Mouse (Mus musculus) B cell, adult 2 months (primary cell): ENCODE results near the gene Mroh8.
"Not testable (repeated sequence)": the region's sequence is repeated elsewhere in the genome, so short reads cannot be mapped to it uniquely, and the experiment has no call there.

Experiments
- DNase-seq, 2 experiments: peaks; one replicate each; pipeline ENCODE4 v3.0.0; 2022

Gene Mroh8

DNA sequence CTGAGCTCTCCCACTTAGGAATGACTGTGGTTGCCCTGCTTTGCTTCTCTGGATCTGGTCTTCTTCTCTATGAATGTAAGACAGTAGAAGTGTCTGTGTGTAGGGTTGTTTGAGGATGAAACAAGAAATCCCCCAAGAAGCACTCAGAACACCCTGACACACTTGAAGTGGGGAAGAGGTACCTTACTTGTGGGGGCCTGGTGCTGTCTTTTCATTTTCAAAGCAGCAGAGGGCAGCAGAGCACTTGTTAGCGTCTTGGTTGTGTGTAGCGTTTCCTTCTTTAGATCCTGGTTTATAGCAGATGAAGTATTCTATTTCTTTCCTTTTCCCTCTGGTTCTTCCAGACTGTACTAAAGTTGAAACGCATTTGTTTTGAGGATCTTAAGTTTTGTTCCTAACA, 8.2 kb upstream of the Mroh8 start:
- DNase-seq: peak; percentile 42 to 43

DNA sequence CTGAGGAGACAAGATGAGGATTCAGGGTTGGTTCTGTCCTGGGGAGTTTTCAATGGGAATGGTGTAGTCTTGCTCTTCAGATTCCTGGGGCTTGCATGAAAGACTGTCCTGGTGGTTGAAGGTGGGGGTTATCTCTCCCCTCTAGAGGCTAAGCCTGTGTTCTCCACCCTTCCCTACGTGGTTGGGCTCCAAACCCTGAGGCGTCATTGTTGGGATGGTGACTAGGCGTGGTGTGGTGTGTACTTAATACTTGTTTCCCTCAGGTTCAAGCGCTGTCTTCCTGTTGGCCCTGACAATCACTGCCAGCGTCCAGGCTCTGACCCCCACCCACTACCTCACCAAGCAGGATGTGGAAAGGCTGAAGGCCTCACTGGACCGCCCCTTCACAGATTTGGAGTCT, 4.0 kb upstream of the Mroh8 start:
- DNase-seq: no peak

GRCm38 (mm10) chr2:157278717-157279415, 483 bp downstream of the Mroh8 start, which contains the start of gene Rpn2:
Rpn2 (plus strand) TSS chr2:157279017.
- DNase-seq: peak; percentile 94 to 95

DNA sequence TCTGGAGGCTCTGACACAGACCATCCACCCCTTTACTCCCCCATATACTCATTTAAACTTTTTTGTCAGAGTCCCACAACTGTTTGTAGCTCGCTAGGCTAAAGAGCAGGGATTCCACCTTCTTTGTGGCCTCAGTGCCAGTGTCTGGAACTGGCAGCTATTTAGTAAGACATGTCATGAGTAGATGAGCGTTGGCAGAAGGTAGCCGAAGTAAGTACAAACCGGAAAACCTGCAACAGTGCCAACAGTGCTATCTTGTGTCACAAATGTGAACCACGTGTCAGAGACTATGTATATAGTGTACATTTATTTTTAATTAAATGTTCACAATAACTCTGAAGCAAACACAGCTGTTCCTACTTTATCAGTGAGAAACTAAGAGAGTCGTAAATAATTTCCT, 15.5 kb downstream of the Mroh8 start:
- no peak for DNase-seq

GRCm38 (mm10) chr2:157263101-157263500, 16.2 kb downstream of the Mroh8 start:
- DNase-seq: no peak

DNA sequence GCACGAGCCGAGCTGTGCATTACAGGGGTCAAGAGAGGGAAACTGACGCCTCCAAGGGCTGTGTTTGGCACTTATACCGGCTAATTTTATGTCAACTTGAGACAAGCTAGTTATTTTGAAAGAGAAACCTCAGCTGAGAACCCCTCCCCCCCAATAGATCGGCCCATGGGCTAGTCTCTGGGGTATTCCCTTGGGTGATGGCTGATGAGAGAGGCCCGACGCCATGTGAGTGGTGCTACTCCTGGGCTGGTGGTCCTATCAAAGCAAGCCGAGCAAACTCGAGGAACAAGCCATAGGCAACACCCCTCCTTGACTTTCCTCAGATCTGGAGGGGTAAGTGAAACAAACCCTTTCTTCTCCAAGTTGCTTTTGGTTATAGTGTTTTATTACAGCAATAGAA, 16.8 kb downstream of the Mroh8 start:
- DNase-seq: no peak

DNA sequence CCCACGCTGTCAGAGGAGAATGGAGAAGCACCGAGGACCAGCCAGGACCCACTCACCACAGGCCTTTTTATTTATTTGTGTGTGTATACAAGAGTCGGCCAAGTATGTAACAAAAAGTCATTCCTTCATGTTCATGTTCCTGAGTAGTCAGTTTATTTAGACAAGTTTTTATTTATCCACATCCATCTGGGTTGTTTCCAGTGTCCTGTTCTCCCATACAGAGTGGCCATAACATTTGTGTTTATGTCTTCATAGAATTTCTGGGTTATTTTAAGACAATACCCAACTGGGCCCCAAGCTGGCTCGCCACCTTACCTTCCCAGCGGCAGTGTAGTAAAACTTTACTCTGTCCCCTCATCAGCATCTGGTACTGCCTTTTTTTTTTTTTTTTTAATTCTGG, 17.4 kb downstream of the Mroh8 start:
- DNase-seq: no peak

GRCm38 (mm10) chr2:157259720-157260119, 19.6 kb downstream of the Mroh8 start:
- peak; percentile 60 to 63 for DNase-seq

- no peak for DNase-seq
Observed at GRCm38 (mm10) chr2:157248111-157248510, 31.2 kb downstream of the Mroh8 start.

- no peak for DNase-seq
Observed at GRCm38 (mm10) chr2:157245603-157246002, 33.7 kb downstream of the Mroh8 start.

GRCm38 (mm10) chr2:157245001-157245400, 34.3 kb downstream of the Mroh8 start:
- DNase-seq: no peak

- no peak for DNase-seq
Observed at GRCm38 (mm10) chr2:157235946-157236345, 43.4 kb downstream of the Mroh8 start.

DNA sequence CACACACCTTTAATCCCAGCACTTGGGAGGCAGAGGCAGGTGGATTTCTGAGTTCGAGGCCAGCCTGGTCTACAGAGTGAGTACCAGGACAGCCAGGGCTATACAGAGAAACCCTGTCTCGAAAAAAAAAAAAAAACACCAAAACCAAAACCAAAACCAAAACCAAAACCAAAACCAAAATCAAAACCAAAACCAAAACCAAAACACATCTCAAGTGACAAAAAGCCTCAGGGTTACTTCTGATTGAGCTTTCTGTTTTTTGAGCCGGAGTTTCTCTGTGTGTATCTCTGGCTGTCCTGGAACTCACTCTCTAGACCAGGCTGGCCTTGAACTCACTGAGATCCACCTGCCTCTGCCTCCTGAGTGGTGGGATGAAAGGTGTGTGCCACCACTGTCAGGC, 57.4 kb downstream of the Mroh8 start:
- DNase-seq: not testable (repeated sequence)

DNA sequence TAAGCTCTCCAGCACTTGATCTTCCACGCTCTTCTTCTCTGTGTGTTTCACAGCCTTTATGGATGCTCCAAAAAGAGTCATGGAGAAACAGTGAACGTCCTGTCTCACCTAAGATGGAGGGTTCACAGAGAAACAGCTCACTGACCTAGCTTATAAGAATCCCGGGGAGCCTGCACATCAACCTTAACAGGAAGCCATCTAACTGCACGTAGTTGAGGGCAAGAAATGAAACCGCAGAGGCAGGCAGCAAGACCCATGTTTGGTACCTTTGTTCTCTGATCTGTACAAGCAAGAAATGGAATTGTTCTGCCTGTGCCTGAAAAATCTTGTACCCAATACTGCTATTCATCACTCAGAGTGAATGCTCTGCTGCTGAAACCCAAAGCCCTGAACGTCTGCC, 59.2 kb downstream of the Mroh8 start:
- DNase-seq: no peak

- DNase-seq: no peak
Observed at GRCm38 (mm10) chr2:157211731-157212130, 67.6 kb downstream of the Mroh8 start.

DNA sequence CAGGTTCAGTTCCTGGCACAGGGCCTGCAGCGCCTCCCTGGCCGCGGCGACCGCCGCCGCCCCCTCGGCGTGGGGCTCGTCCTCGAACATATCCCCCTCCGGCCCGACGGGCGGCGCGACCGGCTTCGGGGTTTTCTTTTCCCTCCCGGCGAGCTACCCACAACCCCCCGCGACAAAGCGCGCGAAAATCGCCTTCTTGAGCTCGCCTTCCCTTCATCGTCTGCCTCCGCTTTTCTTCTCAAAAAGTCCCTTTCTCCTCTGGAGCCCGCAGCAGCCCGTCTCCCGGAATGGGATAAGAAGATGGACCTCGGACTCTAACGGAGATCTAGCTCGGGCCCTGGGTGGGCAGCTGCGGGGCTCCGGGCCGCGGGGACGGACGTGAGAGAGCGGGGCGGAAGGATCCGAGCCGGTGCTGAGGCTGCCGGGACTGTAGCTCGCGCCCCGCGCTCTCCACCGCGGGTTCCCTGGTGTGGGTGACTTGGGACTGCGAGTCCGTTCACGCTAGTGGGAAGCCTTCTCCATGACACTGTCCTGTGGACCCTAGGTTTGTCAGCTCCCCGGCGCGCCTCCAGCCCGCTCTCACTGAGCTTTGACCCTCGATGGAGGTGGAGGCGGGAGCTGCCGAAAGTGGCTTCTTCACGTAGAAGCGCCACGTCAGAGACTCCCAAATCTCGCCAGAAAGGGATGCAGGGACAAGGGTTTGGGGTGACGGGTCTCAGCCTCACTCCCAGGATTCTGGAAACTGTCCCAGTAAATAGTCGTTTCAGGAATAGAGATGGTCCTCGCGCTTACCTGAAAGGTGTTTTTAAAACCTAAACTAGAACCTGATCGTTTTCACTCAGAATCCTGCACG, 74.8 kb downstream of the Mroh8 start, which contains the start of gene Rbl1:
Rbl1 (minus strand) TSS at position 169 of the 853 bp plus-strand sequence.
- peak; percentile 93 for DNase-seq

DNA sequence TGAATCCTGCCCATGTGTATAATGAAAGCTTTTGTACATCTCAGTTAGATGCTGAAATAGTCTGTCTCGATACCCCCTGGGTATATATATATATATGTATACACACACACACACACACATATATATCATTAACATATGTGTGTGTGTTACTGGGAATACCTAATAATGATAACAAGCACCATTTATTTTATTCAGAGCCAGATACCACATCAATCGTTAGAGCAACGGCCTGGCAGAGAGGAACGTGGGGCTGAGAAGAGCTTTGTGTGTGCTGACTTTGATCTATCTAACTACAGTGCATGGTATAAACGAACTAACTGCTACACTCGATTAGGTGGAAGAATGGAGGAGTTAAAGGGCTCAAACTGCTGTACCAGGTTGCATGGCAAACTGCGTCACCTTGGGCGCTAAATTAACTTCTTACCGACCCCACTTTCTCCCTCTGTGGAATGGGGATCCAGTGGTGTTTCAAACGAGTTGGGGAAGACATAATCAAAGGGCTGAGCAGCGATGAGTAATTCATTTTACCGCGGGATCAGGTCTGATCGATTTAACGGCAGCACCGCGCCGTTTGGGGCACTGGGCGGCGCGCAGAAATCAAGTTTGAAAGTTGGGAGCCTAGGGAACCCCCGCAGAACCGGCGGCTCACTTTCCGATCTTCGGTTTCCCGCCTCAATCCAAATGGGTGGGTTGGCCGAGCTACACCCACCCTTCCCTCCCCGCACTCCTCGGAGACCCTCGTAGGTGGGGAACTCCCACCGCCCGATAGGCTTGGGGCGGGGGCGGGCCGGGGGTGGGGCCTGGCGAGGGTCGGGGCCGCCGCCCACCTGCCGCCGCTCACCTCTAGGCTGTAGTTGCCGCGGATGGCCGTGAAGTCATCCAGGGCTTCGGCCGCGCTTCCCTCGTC, 75.6 kb downstream of the Mroh8 start:
- peak; percentile 50 to 57 for DNase-seq

GRCm38 (mm10) chr2:157203026-157203425, 76.3 kb downstream of the Mroh8 start:
- DNase-seq: no peak

GRCm38 (mm10) chr2:157202361-157202760, 77.0 kb downstream of the Mroh8 start:
- DNase-seq: no peak

DNA sequence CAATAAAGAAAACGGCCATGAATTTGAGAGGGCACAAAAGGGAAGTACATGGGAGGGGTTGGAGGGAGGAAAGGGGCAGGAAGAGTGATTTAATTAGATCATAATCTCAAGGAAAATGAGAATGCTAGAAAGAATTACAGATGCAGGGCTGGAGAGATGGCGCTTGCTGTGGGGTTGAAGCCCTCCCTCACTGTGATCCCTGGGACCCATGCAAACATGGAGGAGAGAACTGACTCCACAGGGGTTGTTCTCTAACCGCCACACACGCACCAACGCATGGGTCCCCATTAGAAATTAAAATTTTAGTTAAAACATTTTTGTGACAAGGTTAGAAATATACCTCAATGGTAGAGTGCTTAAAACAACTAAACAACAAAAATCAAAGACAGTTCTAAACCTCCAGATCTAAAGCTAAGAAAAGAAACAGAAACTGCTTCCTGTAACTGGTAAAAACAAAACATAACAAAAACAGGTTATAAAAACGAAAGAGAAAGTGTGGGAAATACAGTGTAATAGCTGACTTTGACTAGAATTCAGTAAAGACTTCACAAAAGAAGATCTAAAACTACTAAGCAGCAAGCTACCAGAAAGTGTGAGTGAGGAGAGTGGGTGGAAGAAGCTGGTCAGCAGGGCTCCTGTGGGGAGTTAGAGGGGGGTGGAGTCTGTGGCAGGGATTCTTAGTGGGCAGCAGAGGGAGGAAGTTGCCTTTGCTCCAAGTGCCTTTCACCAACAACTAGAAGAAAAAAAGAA, 78.1 kb downstream of the Mroh8 start:
- peak; percentile 58 to 61 for DNase-seq

GRCm38 (mm10) chr2:157198405-157198804, 80.9 kb downstream of the Mroh8 start:
- DNase-seq: not testable (repeated sequence)

- no peak for DNase-seq
Observed at GRCm38 (mm10) chr2:157190651-157191050, 88.7 kb downstream of the Mroh8 start.
